Mouse (Mus musculus): ENCODE results near the gene Syk. TPM values are rescaled to one million over a fixed set of nuclear protein-coding genes. Genes with fewer than 3 reads are reported as not detected.

Syk gene
- total and polyA plus RNA-seq, 3 experiments: 0.22 TPM; not detected in 2

DNA sequence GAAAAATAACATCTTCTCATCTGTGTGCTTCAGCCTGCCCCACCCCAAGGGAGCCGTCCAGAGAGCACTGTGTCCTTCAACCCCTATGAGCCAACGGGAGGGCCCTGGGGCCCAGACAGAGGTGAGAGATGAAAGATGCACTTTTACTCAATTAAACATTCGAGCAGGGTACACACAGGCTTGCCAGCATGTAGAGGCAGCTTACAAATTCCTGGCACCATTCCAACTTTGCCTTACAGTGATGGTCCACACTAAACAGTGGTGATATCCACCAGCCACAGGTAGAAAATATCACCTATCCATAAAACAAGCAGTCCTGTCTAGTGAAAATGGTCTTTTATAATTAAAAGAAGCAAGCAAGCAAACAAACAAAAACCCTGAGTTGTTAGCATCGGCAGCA lies 48.7 kb downstream of the Syk start:
- no peak for DNase-seq (ENCODE audit: low spot score)
- Histone ChIP-seq H3K36me3 (replicated peaks) (no peaks in the 10 kb centered on the region), H3K9me3 (replicated peaks) (peaks cover 67% of the 10 kb centered on the region), H3K27me3 (ENCODE audit: insufficient read depth, low read length) (no peaks in the 10 kb centered on the region), H3K4me1 (ENCODE audit: insufficient read depth, low read depth, low read length) (no peaks in the 10 kb centered on the region), H3K4me3 (ENCODE audit: low read depth, low read length) (no peak overlapping the region)
- no peak for TF ChIP-seq TAL1 (conservative IDR thresholded peaks at IDR 0.05; ENCODE audit: low read depth, low read length)
- no peak for TF ChIP-seq GATA1 (IDR thresholded peaks at IDR 0.05; ENCODE audit: borderline replicate concordance, low read length)
- no peak for TF ChIP-seq POLR2AphosphoS5 (IDR thresholded peaks at IDR 0.05; ENCODE audit: insufficient replicate concordance, low read depth, low read length)
- no peak for TF ChIP-seq GATA2 (IDR thresholded peaks at IDR 0.05; ENCODE audit: borderline replicate concordance, low read depth, low read length)
- no peak for TF ChIP-seq CTCF (IDR thresholded peaks at IDR 0.05; ENCODE audit: low read depth, low read length)
- ATAC-seq (ENCODE audit: extremely low read depth, insufficient number of reproducible peaks, low FRiP score, poor library complexity, severe bottlenecking): no peak

DNA sequence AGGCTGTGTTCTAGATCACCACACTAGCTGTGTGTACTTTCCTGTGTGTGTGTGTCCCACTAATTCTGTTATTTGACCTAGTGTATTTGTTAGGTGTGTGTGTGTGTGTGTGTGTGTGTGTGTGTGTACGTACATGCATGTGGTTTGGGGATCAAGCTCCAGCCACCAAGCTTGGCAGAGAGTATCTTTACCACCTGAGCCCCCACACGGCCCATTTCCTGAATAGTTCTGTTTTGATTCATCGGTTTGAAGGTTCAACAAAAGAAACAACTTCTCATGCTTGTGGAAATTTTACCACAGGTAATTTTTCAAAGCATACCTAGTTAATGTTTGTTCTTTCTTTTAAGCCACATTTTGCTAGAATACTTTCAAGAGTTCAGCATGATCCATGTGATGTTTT lies 52.5 kb downstream of the Syk start:
- ATAC-seq (ENCODE audit: extremely low read depth, insufficient number of reproducible peaks, low FRiP score, poor library complexity, severe bottlenecking) (no peak), DNase-seq (ENCODE audit: low spot score) (no peak)
- Histone ChIP-seq H3K27me3 (ENCODE audit: insufficient read depth, low read length) (no peaks in the 10 kb centered on the region; the same call in 1 of the 2 replicates), H3K4me3 (ENCODE audit: low read depth, low read length) (no peak overlapping the region), H3K9me3 (replicated peaks) (peaks cover 62% of the 10 kb centered on the region), H3K36me3 (replicated peaks) (no peaks in the 10 kb centered on the region), H3K4me1 (ENCODE audit: insufficient read depth, low read depth, low read length) (no peaks in the 10 kb centered on the region)
- TF ChIP-seq TAL1 (conservative IDR thresholded peaks at IDR 0.05; ENCODE audit: low read depth, low read length): no peak
- no peak for TF ChIP-seq GATA2 (IDR thresholded peaks at IDR 0.05; ENCODE audit: borderline replicate concordance, low read depth, low read length)
- no peak for TF ChIP-seq GATA1 (IDR thresholded peaks at IDR 0.05; ENCODE audit: borderline replicate concordance, low read length)
- no peak for TF ChIP-seq CTCF (IDR thresholded peaks at IDR 0.05; ENCODE audit: low read depth, low read length)
- TF ChIP-seq POLR2AphosphoS5 (IDR thresholded peaks at IDR 0.05; ENCODE audit: insufficient replicate concordance, low read depth, low read length): no peak

DNA sequence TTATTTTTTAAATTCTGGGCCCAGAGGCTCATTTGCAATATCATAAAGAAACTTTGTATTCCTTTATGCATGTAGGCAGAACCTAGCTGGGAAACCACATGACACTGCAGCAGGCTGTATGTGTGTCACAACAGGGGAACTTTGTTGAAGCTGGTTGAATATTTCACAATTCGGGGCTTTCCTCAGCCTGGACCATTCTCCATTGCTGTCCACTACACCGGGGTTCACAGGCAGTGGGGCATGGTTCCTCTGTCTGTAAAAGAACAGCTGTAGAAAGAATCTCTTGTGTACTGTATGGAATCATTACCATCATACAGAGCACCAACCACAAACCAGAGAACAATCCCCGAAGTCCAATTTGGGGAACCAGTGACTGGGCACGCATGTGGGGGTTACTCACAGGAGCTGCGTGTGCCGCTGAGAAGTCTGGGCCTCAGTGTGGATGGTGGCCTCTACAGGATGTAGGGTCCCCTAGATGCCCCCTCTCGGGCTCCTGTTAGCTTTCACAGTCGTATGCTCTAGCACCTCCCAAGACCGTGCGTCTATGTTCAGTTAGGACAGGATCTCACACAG lies 53.3 kb downstream of the Syk start:
- DNase-seq (ENCODE audit: low spot score) (no peak), ATAC-seq (ENCODE audit: extremely low read depth, insufficient number of reproducible peaks, low FRiP score, poor library complexity, severe bottlenecking) (no peak)
- Histone ChIP-seq H3K9me3 (replicated peaks) (peaks cover 62% of the 10 kb centered on the region), H3K4me1 (ENCODE audit: insufficient read depth, low read depth, low read length) (no peaks in the 10 kb centered on the region), H3K36me3 (replicated peaks) (no peaks in the 10 kb centered on the region), H3K27me3 (ENCODE audit: insufficient read depth, low read length) (no peaks in the 10 kb centered on the region; the same call in 1 of the 2 replicates), H3K4me3 (ENCODE audit: low read depth, low read length) (no peak overlapping the region)
- TF ChIP-seq POLR2AphosphoS5 (IDR thresholded peaks at IDR 0.05; ENCODE audit: insufficient replicate concordance, low read depth, low read length) (no peak), GATA2 (IDR thresholded peaks at IDR 0.05; ENCODE audit: borderline replicate concordance, low read depth, low read length) (no peak), GATA1 (IDR thresholded peaks at IDR 0.05; ENCODE audit: borderline replicate concordance, low read length) (no peak), CTCF (IDR thresholded peaks at IDR 0.05; ENCODE audit: low read depth, low read length) (no peak), TAL1 (conservative IDR thresholded peaks at IDR 0.05; ENCODE audit: low read depth, low read length) (no peak)

DNA sequence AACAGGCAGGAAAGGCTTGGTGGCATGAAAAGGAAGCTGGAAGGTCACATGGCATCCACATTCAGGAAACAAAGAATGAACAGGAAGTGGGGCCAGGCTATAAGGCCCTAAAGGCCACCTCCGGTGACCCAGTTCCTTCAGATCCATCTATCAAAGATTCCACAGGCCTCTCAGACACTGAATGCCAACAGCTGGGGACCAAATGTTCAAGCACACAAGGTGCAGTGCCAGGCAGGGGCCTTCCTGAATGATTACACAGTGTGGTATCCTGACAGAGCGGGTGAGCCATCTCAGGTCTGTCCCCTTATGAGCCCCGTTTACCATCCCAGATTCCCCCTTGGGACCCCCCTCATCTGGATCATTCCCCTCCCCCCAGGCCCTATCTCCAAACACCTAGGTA lies 63.6 kb downstream of the Syk start:
- no peaks in the 10 kb centered on the region for H3K36me3 ChIP-seq (replicated peaks)
- H3K4me3 ChIP-seq (ENCODE audit: low read depth, low read length): no peak overlapping the region
- H3K4me1 ChIP-seq (ENCODE audit: insufficient read depth, low read depth, low read length): no peaks in the 10 kb centered on the region
- ATAC-seq (ENCODE audit: extremely low read depth, insufficient number of reproducible peaks, low FRiP score, poor library complexity, severe bottlenecking) (no peak), DNase-seq (ENCODE audit: low spot score) (no peak)
- no peak for TF ChIP-seq CTCF (IDR thresholded peaks at IDR 0.05; ENCODE audit: low read depth, low read length)
- TF ChIP-seq POLR2AphosphoS5 (IDR thresholded peaks at IDR 0.05; ENCODE audit: insufficient replicate concordance, low read depth, low read length): no peak
- TF ChIP-seq TAL1 (conservative IDR thresholded peaks at IDR 0.05; ENCODE audit: low read depth, low read length): no peak
- no peak for TF ChIP-seq GATA1 (IDR thresholded peaks at IDR 0.05; ENCODE audit: borderline replicate concordance, low read length)
- no peak for TF ChIP-seq GATA2 (IDR thresholded peaks at IDR 0.05; ENCODE audit: borderline replicate concordance, low read depth, low read length)
- no peaks in the 10 kb centered on the region for H3K27me3 ChIP-seq (ENCODE audit: insufficient read depth, low read length)
- H3K9me3 ChIP-seq (replicated peaks): peaks cover 95% of the 10 kb centered on the region

DNA sequence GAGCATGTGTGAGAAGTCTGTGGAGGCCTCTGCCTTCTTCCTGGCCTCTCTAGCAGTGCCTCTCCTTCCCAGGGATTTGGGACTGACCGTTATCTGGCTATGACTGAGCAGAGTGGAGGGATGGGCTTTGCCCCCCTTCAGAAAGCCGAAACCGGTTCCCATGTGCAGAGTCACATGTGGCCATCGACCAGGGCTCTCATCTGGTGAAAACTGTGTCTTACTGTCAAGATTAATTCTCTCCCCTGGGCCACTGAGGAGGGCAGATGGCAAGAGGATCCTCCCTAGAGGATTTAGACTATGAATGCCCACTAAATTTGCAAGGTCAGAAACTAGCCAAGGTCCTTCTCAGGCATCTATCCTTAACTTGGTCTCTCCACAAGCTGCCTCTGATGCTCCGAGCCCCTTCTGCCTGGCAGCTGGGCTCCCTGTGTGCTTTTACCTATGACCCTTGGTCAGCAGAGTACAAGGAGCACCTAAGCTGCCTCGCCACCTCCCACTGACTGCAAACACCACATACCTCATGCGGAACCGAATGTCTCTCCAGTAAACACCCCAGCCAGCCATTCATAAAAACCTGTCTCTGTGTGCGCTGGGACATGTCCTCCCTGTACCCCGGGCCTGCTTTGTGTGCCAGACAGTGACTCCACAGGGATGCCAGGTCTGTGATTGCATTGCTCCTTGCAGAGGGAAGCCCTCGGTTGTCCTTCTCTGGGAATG lies 65.2 kb downstream of the Syk start:
- Histone ChIP-seq H3K27me3 (ENCODE audit: insufficient read depth, low read length) (no peaks in the 10 kb centered on the region), H3K4me1 (ENCODE audit: insufficient read depth, low read depth, low read length) (no peaks in the 10 kb centered on the region), H3K9me3 (replicated peaks) (peaks cover 92% of the 10 kb centered on the region), H3K36me3 (replicated peaks) (no peaks in the 10 kb centered on the region), H3K4me3 (ENCODE audit: low read depth, low read length) (no peak overlapping the region)
- ATAC-seq (ENCODE audit: extremely low read depth, insufficient number of reproducible peaks, low FRiP score, poor library complexity, severe bottlenecking): no peak
- DNase-seq (ENCODE audit: low spot score): no peak
- TF ChIP-seq TAL1 (conservative IDR thresholded peaks at IDR 0.05; ENCODE audit: low read depth, low read length): no peak
- no peak for TF ChIP-seq POLR2AphosphoS5 (IDR thresholded peaks at IDR 0.05; ENCODE audit: insufficient replicate concordance, low read depth, low read length)
- no peak for TF ChIP-seq CTCF (IDR thresholded peaks at IDR 0.05; ENCODE audit: low read depth, low read length)
- no peak for TF ChIP-seq GATA1 (IDR thresholded peaks at IDR 0.05; ENCODE audit: borderline replicate concordance, low read length)
- TF ChIP-seq GATA2 (IDR thresholded peaks at IDR 0.05; ENCODE audit: borderline replicate concordance, low read depth, low read length): no peak

DNA sequence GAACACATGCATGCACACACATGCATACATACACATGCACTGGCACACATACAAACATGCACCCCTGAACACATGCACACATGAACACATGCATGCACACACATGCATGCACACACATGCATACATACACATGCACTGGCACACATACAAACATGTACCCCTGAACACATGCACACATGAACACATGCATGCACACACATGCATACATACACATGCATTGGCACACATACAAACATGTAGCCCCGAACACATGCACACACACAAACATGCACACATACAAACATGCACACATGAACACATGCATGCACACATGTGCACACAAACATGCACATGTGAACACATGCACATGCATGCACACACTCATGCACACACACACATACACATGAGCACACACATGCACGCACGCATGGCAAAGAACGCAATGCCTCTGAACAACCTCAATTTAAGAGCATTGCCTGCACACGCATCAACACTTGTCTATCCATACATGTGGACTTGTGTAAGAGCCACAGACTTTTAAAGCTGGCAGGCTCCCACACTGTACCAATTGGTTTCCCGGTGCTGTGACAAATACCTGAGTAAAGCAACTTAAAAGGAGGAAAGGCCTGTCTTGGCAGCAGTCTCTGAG lies 66.9 kb downstream of the Syk start:
- ATAC-seq (ENCODE audit: extremely low read depth, insufficient number of reproducible peaks, low FRiP score, poor library complexity, severe bottlenecking) (no peak), DNase-seq (ENCODE audit: low spot score) (no peak)
- Histone ChIP-seq H3K4me1 (ENCODE audit: insufficient read depth, low read depth, low read length) (no peaks in the 10 kb centered on the region), H3K27me3 (ENCODE audit: insufficient read depth, low read length) (no peaks in the 10 kb centered on the region), H3K4me3 (ENCODE audit: low read depth, low read length) (no peak overlapping the region), H3K36me3 (replicated peaks) (no peaks in the 10 kb centered on the region), H3K9me3 (replicated peaks) (peaks cover 92% of the 10 kb centered on the region)
- TF ChIP-seq POLR2AphosphoS5 (IDR thresholded peaks at IDR 0.05; ENCODE audit: insufficient replicate concordance, low read depth, low read length) (no peak), CTCF (IDR thresholded peaks at IDR 0.05; ENCODE audit: low read depth, low read length) (no peak), TAL1 (conservative IDR thresholded peaks at IDR 0.05; ENCODE audit: low read depth, low read length) (no peak), GATA2 (IDR thresholded peaks at IDR 0.05; ENCODE audit: borderline replicate concordance, low read depth, low read length) (no peak), GATA1 (IDR thresholded peaks at IDR 0.05; ENCODE audit: borderline replicate concordance, low read length) (no peak)
